Mouse (Mus musculus): ENCODE measurements around the gene Flywch1.
A peak's percentile ranks its signal among the peaks of the same experiment; 100 is the strongest.

Gene Flywch1

DNA sequence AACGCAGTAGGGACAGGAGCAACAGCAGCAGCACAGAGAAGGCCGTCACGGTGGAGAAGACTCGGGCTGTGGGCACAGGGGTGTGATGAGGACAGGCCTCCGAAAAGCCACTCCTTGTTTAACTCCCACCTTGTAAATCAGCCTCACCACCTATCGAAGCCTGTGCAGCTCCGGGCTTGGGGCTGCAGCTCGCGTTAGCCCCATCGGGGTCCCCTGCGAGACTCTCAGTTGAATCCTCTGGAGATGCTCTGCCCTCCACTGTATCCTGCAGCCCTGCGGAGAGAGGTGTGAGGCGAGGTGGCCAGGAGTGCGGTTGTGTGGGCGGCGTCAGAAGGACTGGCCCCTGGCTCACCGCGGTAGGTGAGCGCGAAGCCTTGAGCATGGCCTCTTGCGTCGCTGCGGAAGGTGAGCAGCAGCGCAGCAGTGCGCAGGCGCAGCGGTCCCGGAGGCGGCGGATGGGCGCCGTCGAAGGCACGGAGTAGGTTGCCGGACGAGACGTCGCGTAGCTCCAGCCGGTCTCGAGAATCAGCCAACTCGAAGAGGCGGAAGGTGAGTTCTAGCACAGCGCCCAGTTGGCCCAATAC, 29.1 kb downstream of the Flywch1 start:
- peak; percentile 56 to 65 for DNase-seq

DNA sequence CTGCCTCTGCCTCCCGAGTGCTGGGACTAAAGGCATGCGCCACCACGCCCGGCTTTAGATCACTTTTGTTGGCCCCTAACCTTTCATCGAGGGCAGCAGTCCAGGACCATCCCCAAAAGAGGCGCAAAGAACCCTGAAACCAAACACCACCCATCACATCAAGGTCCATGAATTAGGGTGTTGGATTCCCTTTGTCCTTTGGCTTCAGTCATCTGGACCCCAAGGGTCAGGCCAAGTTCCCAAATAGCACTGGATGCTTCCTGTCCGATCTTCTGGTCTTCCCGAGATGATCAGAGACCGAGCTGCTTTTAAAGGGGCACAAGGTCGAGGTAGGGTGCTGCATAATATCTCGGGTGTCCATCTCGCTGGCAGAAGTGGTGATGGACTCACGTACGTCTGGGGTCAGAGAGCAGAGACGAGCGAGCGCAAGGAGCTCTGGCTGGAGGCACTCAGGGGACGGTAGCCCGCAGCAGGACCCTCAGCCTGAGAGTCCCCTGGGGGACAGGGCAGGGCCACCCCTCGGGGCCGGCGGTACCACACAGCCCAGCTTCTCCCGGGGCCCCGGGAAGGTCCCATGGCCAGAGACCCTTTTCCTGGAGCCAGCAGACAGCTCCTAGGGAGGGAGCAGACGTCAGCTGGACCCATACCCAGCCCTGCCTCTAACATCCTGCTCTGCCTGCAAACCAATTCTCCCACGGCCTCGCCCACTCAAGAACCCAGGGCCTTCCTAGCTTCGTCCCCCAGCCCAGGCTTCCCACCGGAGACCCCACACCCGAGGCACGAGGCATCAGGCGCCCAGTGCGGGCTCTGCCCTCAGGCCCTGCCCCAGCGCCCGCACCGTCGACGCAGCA, 29.8 kb downstream of the Flywch1 start:
- DNase-seq = no peak

DNA sequence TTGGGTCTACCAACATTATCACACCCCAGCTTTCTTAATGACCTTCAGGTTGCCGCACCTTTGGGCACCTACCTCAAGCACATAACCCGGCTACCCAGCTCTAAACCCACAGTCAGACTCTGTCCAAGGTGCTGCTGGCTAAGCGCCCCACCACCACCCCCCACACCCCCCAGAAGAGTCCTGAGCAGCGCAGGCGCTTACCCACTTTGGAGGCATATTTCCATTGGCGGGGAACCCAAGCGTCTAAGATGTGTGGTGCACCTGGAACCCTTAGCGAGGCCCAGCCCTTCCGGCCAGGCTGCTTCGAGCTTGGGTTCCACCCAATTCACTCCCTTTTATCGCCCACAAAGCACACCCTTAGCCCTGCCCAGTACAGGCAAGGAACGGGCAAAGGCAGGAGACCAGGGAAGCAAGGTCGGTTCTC, 30.8 kb downstream of the Flywch1 start, which contains the start of gene Paqr4:
Gene Paqr4, minus strand, starts transcription at position 270 of the 424 bp plus-strand sequence.
- peak in 1 of 2 experiments; percentile 50 for DNase-seq

DNA sequence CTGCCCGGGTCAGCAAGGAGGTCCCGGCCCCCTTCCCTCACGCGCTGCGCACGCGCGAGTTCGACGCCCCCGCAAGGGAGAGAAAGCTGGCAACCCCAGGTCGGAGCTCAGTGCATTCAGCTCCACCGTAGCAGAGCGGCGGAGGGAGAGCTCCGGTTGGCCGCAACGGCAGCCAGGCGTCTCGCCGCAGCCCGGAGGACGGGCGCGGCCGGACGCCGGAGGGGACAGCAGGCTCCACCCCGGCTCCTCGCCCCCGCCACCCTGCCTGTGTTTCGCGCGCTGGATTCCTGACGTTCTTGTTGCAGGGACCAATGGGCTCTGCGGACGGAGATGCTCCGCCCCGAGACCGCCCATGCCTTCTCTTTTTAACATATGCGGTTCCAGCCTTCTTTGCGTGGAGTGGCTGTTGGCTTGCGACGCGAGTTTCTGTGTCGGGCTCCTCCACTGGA, 31.2 kb downstream of the Flywch1 start:
- peak; percentile 92 to 95 for DNase-seq

- peak; percentile 41 to 68 for DNase-seq
Observed at GRCm38 (mm10) chr17:23739202-23740135, 31.9 kb downstream of the Flywch1 start.

- no peak for DNase-seq
Observed at GRCm38 (mm10) chr17:23738836-23739201, 32.6 kb downstream of the Flywch1 start.

DNA sequence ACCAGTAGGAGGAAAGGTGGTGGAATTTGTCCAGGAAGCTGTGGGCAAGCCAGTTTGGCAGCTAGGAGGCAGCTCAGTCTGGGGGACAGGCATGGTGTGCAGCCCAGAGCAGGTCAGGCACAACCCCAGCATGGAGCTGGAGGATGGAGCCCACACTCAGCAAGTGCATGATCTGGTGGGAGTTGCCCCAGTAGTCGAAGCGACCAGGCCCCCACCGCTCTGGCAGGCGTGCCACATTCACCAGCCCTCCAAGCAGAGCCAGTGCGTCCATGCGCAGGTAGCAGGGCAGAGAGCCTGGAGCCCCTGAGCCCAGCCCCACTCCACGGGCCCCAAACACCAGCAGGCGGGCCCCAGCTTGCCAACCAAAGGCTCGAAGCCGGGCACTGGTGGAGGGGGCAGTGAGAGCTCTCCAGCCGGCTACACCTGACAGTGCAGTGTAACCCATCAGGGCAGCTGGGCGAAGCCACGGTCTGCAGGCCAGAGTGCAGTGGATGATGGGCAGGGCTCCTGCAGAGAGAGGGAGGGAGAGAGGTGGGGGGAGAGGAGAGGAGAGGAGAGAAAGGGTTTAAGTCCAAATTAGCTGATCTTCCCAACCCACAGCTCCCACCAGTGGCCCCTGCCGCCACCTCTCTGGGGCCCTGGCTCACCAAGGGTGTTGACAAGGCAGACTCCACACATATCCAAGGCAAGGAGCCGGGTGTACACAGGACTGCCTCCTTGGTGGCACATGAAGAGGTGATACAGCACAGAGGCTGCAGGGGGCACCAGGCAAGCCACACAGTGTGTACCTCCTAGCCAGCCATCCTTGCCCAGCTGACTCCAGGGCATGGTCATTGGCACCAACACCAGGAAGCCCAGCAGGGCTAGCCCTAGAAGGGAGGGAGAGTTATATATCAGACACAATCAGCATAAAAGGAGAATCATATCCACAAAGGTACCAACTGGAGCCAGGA, 33.6 kb downstream of the Flywch1 start:
- DNase-seq = peak; percentile 22 to 43

DNA sequence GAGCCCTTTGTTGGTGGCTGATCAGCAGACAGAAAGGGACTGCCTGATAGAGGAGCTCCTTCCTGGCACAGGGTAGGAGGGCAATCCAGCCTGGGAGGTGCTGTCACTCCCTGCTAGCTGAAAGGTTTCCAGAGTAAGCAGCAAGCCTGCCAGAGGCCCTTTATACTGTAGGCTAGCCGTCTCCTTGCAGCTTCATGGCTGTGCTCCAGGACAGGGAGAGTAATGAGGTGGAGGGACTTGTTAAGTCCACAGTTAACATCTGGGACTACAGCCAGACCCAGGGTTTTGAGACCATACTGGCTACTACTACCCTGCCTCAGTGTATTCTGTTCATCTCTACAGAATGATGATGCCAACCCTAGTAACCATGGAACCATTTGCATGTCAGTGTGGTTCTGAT, 37.1 kb downstream of the Flywch1 start:
- no peak for DNase-seq

- DNase-seq = no peak
Observed at GRCm38 (mm10) chr17:23730441-23730840, 41.0 kb downstream of the Flywch1 start.

DNA sequence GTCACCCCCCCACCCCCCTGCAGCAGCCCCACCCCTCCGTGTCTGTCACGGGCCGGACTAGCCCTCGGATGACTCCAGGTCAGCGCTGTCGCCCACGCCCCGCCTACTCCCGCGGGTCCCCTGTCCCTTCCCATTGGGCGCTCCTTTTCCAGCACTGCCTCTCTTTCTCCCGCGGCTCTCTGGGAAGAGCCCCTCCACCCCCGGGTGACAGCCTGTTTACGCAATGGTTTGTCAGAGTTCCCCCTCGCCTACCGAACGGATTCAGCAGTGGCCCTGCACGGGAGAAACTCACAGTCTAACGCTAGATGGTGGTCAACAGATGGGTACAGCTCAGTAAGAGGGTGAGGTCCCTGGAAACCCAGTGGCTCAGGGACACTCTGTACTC, 44.7 kb downstream of the Flywch1 start:
- peak; percentile 85 to 94 for DNase-seq

GRCm38 (mm10) chr17:23725999-23726757, 45.2 kb downstream of the Flywch1 start, which contains the start of gene Pkmyt1:
TSS of gene Pkmyt1 (plus strand) at chr17:23726336.
- peak; percentile 97 for DNase-seq

DNA sequence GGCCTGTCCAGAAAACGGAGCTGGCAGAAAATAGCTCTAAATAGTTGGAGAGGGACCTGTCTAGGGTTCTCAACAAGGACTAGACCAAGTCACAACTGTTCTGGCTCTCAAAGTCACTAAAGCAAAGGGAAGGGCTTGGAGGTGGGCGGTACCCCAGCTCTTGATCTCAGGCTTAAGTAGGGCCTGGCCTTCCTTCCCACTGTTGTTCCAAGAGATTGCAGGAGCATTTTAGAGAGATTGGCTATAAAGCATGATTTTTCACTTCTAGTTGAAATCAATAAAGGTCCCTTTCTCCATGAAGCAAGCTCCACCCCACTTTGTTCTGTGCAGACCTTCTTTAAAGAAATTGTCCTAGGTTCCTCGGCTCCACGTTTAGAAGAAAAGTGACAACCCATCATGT, 45.9 kb downstream of the Flywch1 start:
- DNase-seq = peak in 1 of 2 experiments; percentile 13

GRCm38 (mm10) chr17:23722376-23723125, 48.9 kb downstream of the Flywch1 start, which contains the start of gene 1520401A03Rik:
TSS of gene 1520401A03Rik (minus strand) at chr17:23722783.
- no peak for DNase-seq

GRCm38 (mm10) chr17:23721886-23722285, 49.5 kb downstream of the Flywch1 start:
- no peak for DNase-seq

- DNase-seq = no peak
Observed at GRCm38 (mm10) chr17:23719455-23719854, 51.9 kb downstream of the Flywch1 start.

GRCm38 (mm10) chr17:23717003-23717402, 54.4 kb downstream of the Flywch1 start:
- DNase-seq = no peak

DNA sequence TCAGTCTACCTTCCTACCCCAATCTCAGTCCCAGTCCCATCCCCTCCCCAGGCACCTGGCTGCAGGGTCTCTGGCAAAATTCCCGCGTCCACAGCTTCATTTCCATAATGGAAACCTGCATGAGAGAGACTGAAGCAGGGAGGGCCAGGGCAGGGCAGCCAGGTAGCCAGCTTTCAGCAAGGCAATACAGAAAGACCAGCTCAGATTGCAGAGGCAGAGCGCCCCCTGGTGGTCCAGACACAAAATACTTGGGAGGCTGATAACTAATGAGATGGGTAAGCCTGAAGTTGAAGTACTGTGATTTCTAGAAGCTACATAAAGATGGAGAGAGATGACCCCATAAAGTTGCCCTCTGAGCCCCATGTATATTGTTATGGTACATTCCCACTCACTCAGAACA, 65.2 kb downstream of the Flywch1 start:
- DNase-seq = peak; percentile 69 to 77

DNA sequence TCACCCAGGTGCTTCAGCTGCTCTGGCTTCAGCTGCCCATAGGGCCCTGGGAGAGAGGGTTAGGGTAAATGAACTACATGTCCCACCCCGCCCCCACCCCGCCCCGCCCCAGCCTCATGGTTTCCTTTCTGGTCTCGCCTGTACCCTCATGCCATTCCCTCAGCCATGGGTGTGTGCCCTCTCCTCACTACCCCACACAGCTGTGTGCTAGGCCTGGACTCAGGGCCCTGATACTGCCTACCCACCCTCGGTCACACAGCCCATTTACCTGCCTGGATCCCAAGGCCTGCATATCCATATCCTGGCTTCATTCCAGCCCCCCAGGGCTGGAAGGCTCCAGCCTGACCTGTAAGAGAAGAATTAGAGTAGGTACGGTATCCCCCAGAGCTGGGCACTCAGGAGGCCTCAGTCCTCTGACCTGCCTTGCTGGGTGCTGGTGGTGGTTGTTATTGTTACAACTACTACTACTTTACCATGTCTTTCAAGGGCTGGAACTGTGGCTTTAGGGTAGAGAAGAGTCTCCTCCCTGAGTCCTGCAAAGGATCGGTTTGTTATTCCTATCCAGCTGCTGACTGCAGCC, 65.8 kb downstream of the Flywch1 start:
- DNase-seq = no peak

DNA sequence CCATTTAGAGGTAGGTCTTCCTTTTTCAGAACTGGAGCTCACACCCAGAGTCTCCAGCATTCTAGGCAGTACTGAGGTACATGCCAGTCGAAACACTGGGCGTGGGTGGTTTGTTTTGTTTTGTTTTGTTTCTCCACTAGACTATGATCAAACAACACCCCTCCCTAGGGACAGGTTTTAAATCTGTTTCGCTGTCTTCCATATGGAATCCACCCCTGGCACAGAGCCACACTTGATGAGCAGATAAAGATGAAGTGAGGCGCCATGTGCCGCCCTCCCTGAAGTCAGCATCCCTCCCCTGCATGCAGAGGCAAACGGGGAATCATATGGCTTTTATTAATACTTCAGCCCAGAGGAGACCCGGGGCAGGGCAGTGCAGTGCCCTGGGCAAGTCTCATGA, 66.7 kb downstream of the Flywch1 start:
- DNase-seq = no peak

DNA sequence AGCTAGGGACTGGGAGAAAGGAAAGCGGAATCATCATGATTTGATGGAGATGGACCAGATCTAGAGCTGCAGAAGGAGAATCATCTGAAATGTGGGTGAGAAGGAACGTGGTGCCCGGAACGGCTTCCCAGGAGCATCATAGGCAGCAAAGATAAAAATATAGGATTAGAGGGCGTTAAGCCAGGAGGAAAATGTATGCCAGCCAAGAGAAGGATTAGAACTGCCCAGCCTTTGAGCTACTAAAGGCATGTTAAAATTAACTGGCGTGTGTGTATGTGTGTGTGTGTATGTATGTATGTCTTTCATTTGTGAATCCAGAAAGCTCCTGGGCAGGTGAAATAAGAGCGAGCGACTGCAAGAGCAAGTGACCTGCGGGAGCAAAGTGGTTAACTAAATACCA, 68.1 kb downstream of the Flywch1 start:
- no peak for DNase-seq
